Mouse (Mus musculus) cerebellum, adult 2 months (tissue): ENCODE measurements around the gene Polr2f.

Experiments used
- CTCF ChIP-seq: fragments of 200-500 bp; IDR thresholded peaks from 2 replicates; pipeline ENCODE4 v1.5.1; 2011; ENCODE audit warnings: low read depth, mild to moderate bottlenecking, control low read depth, low read length, moderate library complexity, borderline replicate concordance; ENCODE audit not compliant: insufficient read depth
- POLR2A ChIP-seq: fragments of 200-500 bp; IDR thresholded peaks from 2 replicates; pipeline ENCODE4 v1.6.1; 2011; ENCODE audit warnings: low read length, control low read depth, borderline replicate concordance; ENCODE audit not compliant: insufficient read depth

DNA sequence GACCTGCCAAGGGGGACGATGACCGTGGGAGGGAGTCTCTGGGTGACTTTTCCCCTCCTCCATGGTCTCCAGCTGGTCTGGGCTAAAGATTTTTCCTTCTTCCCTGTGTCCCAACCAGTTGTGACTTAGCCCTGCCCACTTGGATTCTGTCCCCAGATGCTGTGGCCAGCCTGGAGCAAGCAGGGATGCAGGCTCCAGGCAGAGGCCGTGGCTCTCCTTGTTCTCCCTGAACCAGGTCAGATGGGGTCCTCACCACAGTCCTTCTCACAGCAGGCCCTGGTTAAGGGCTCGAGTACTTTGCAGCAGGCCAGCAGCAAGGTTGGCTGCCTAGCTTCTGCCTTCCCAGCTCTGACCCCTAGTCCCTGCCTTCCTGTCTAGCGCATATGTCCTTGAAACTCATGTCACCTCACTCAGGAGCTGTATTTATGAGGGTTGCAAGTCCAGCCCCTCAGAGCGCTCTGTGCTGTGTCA lies 7.6 kb upstream of the Polr2f start:
- TF ChIP-seq CTCF (no peak), POLR2A (no peak)
